ENCODE assay signal across 8 mouse cellular contexts in genomic region chr3:152396278-152396987, GRCm38 (mm10). TPM values are rescaled to one million over a fixed set of nuclear protein-coding genes. Genes with fewer than 3 reads are reported as not detected.
DNase-seq lines count a peak whose midpoint lies in the region; TF ChIP-seq lines count a peak whose summit lies in the region.

No protein-coding gene starts in this region.

- DNase-seq in WW6 (ENCODE audit: low read depth, low spot score) = peak; percentile 92
- DNase-seq in cerebellum, postnatal 4 days (ENCODE audit: low spot score in 2 of 2) = peak; percentile 98 to 99
- DNase-seq in gastrocnemius, adult 2 months = peak; percentile 98
- DNase-seq in hindlimb bud, embryonic 11.5 days (ENCODE audit: extremely low spot score, low read depth, low spot score) = peak; percentile 93
- DNase-seq in left cerebral cortex, adult 8-10 months (ENCODE audit: low spot score in 2 of 2) = peak; percentile 95 to 98
- DNase-seq in right cerebral cortex, postnatal 10 days (ENCODE audit: low spot score in 2 of 2) = peak; percentile 98
- peak; percentile 98 for DNase-seq in urinary bladder, postnatal 25 days (ENCODE audit: low spot score)

- H3K36me3 ChIP-seq in megakaryocyte, embryonic 14.5 days (replicated peaks; ENCODE audit: low read length) = peaks cover 38% of the 10 kb centered on the region

- no peak; the same call in 1 of the 2 replicates for TF ChIP-seq CTCF in gastrocnemius, adult 2 months (IDR thresholded peaks at IDR 0.05)

- H3K27ac ChIP-seq in gastrocnemius, adult 2 months = peak overlapping the region; percentile 100

- no peaks in the 10 kb centered on the region for H3K27me3 ChIP-seq in megakaryocyte, embryonic 14.5 days (replicated peaks)

- H3K9me3 ChIP-seq in megakaryocyte, embryonic 14.5 days = no peaks in the 10 kb centered on the region

- H3K4me1 ChIP-seq in megakaryocyte, embryonic 14.5 days = peaks cover 61% of the 10 kb centered on the region

- intact Hi-C loops in gastrocnemius, adult 2 months (cut with DNase I) = loop anchor here (5.0 kb wide), 1 partner anchor 356 kb away; no protein-coding TSS in a partner anchor

- peak overlapping the region; percentile 89 for H3K4me3 ChIP-seq in gastrocnemius, adult 2 months
- peak overlapping the region; percentile 95 for H3K4me3 ChIP-seq in megakaryocyte, embryonic 14.5 days (replicated peaks)

RNA-seq across cellular contexts. Expression of gene Zzz3, which starts 1.2 kb away (rescaled TPM):
- 10 to 100 TPM; 15.7 to 18.1 TPM for total RNA-seq in gastrocnemius, adult 2 months (2021)
- 10 to 100 TPM; 48.1 to 52.1 (median 49.2) TPM for total RNA-seq in left cerebral cortex, adult 8-10 months (2022)
- polyA plus RNA-seq in megakaryocyte, embryonic 14.5 days (2012; ENCODE audit: insufficient read depth, low replicate concordance) = 2.3 and 3.9 TPM in 2 replicates

RNA-seq across cellular contexts. Expression of gene Usp33, which starts 50.2 kb away (rescaled TPM):
- total RNA-seq in gastrocnemius, adult 2 months (2021) = 10 to 100 TPM; 20.9 to 22.0 TPM
- 100 to 1,000 TPM; 129 to 150 (median 142) TPM for total RNA-seq in left cerebral cortex, adult 8-10 months (2022)
- 2.2 TPM in 1 of 2 replicates, not detected in the other for polyA plus RNA-seq in megakaryocyte, embryonic 14.5 days (2012; ENCODE audit: insufficient read depth, low replicate concordance)

RNA-seq across cellular contexts. Expression of gene Miga1, which starts 56.2 kb away (rescaled TPM):
- 1 to 10 TPM; 5.0 to 7.3 TPM for total RNA-seq in gastrocnemius, adult 2 months (2021)
- total RNA-seq in left cerebral cortex, adult 8-10 months (2022) = 10 to 100 TPM; 82.5 to 93.1 (median 87.5) TPM
- 5.2 TPM in 1 of 2 replicates, not detected in the other for polyA plus RNA-seq in megakaryocyte, embryonic 14.5 days (2012; ENCODE audit: insufficient read depth, low replicate concordance)

Comparison
In these comparisons a context has a peak if more than half of its experiments do, and no peak if none do; other contexts are left out.
1. Peak in every context shown above with its lines: DNase-seq, H3K4me3 ChIP-seq and H3K27ac ChIP-seq.
2. RNA of gene Usp33, which starts 50.2 kb away (total RNA-seq): 129 to 150 TPM in left cerebral cortex, adult 8-10 months; 20.9 to 22.0 TPM in gastrocnemius, adult 2 months; every median in the first group is over 4 times any median in the second.
3. RNA of gene Miga1, which starts 56.2 kb away (total RNA-seq): 82.5 to 93.1 TPM in left cerebral cortex, adult 8-10 months; 5.0 to 7.3 TPM in gastrocnemius, adult 2 months; every median in the first group is over 10 times any median in the second.